Mouse (Mus musculus) thymus, adult 2 months (tissue): ENCODE data around the gene Tex9. TPM values are rescaled to one million over a fixed set of nuclear protein-coding genes. Genes with fewer than 3 reads are reported as not detected.

Experiments used
- DNase-seq: peaks from one replicate; pipeline ENCODE4 v3.0.0; 2021
- H3K27ac ChIP-seq: fragments of 200-500 bp; 2 replicates; pipeline ENCODE4 v1.5.1; 2012; ENCODE audit warnings: low read length, control low read depth; ENCODE audit not compliant: control insufficient read depth, insufficient read depth
- H3K27me3 ChIP-seq: fragments of 200-500 bp; 2 replicates; pipeline ENCODE4 v1.6.1; 2012; ENCODE audit warnings: mild to moderate bottlenecking, low read length, moderate library complexity, mixed read lengths; ENCODE audit not compliant: control insufficient read depth, insufficient read depth
- H3K36me3 ChIP-seq: fragments of 200-500 bp; 2 replicates; pipeline ENCODE4 v1.6.1; 2012; ENCODE audit warnings: mild to moderate bottlenecking, low read length, moderate library complexity; ENCODE audit not compliant: control insufficient read depth, insufficient read depth
- H3K4me1 ChIP-seq: fragments of 200-500 bp; replicated peaks from 2 replicates; pipeline ENCODE4 v1.6.1; 2012; ENCODE audit warnings: low read length; ENCODE audit not compliant: control insufficient read depth, insufficient read depth
- H3K4me3 ChIP-seq: fragments of 200-500 bp; 2 replicates; pipeline ENCODE4 v1.5.1; 2012; ENCODE audit warnings: mild to moderate bottlenecking, low read length, control low read depth, moderate library complexity; ENCODE audit not compliant: control insufficient read depth, insufficient read depth
- CTCF ChIP-seq: fragments of 200-500 bp; IDR thresholded peaks from 2 replicates; pipeline ENCODE4 v1.5.1; 2012; ENCODE audit warnings: mild to moderate bottlenecking, control low read depth, low read length, moderate library complexity, borderline replicate concordance; ENCODE audit not compliant: control insufficient read depth, poor library complexity, insufficient read depth; ENCODE audit errors: extremely low read depth
- POLR2A ChIP-seq: fragments of 200-500 bp; IDR thresholded peaks from 2 replicates; pipeline ENCODE4 v1.6.1; 2012; ENCODE audit warnings: mild to moderate bottlenecking, low read length, control low read depth, moderate library complexity; ENCODE audit not compliant: control insufficient read depth, poor library complexity, insufficient read depth; ENCODE audit errors: extremely low read depth
- WGBS: fragments of 180-500 bp; shearing (Covaris S2); methylation state at CpG from one replicate; pipeline ENCODE4 v1.1.7; 2018; 5-methylcytosine and 5-hydroxymethylcytosine counted together
- polyA plus RNA-seq: library from polyadenylated mRNA; depleted of rRNA; stranded (reverse); fragments of >200 nt; gene quantifications from 2 replicates; pipeline ENCODE4 v1.2.3, GENCODE M21; 2012

The Tex9 gene
- polyA plus RNA-seq, 1 experiment: 5.1 TPM

GRCm38 (mm10) chr9:72489131-72489530 is 2.9 kb downstream of the Tex9 start:
- no peaks in the 10 kb centered on the region for H3K36me3 ChIP-seq
- WGBS: 73% methylated on average over 5 of the region's 5 CpGs
- H3K4me3 ChIP-seq: no peak overlapping the region
- no peak overlapping the region for H3K27ac ChIP-seq
- no peak for DNase-seq
- no peaks in the 10 kb centered on the region for H3K27me3 ChIP-seq
- H3K4me1 ChIP-seq: peaks cover 20% of the 10 kb centered on the region
- TF ChIP-seq CTCF (no peak), POLR2A (no peak)

DNA sequence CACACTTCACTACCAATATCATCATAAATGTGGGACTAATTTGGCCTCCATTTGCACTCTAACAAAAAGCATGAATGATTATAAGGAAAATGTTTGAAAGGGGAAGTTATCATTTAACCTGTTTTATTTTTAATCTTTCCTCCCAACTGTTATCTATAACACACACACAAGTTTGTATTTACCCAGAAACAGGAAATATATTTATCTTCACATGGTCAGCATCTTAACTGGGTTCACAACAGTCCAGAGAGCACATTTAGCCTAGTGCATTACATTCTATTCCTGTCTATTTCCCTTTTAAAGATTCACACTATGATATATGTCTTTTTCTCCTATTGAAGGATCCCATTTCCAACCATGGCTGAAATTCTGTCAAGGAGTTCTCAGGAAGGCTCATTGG is 3.5 kb downstream of the Tex9 start:
- Histone ChIP-seq H3K27ac (no peak overlapping the region), H3K27me3 (no peaks in the 10 kb centered on the region), H3K4me1 (peaks cover 15% of the 10 kb centered on the region), H3K4me3 (no peak overlapping the region), H3K36me3 (no peaks in the 10 kb centered on the region)
- TF ChIP-seq CTCF (no peak), POLR2A (no peak)
- DNase-seq: no peak

DNA sequence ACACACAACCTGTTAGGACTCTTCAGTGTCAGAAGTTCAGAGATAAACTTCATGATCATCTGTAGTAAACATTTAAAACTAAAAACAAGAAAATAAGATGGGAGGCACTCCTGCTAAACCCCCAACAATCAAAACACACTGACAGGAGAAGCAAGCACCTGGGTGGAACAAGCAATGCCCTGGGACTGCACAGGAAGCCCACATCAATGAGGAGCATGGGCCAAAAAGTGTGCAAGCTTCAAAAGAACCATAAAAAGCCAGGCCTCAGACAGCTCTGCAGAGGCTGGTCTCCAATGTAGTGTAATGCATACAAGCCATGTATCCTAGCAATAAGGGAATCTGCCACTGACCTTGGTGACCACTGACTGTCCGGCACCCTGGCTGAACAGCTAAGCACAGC is 12.7 kb downstream of the Tex9 start:
- Histone ChIP-seq H3K27me3 (no peaks in the 10 kb centered on the region), H3K36me3 (peaks cover 15% of the 10 kb centered on the region), H3K27ac (no peak overlapping the region), H3K4me1 (peaks cover 9% of the 10 kb centered on the region), H3K4me3 (no peak overlapping the region)
- 75% methylated on average over 1 of the region's 1 CpGs for WGBS
- TF ChIP-seq CTCF (no peak), POLR2A (no peak)
- peak; percentile 47 for DNase-seq

- TF ChIP-seq CTCF (no peak), POLR2A (no peak)
- Histone ChIP-seq H3K4me3 (no peak overlapping the region), H3K27ac (no peak overlapping the region), H3K36me3 (peaks cover 24% of the 10 kb centered on the region), H3K27me3 (no peaks in the 10 kb centered on the region), H3K4me1 (peaks cover 9% of the 10 kb centered on the region)
- WGBS: 94% methylated on average over 6 of the region's 6 CpGs
- no peak for DNase-seq
These were observed 14.7 kb downstream of the Tex9 start for GRCm38 (mm10) chr9:72477306-72477705.

GRCm38 (mm10) chr9:72475511-72475910 is 16.5 kb downstream of the Tex9 start:
- Histone ChIP-seq H3K36me3 (peaks cover 18% of the 10 kb centered on the region), H3K27me3 (no peaks in the 10 kb centered on the region), H3K4me3 (no peak overlapping the region), H3K27ac (no peak overlapping the region), H3K4me1 (peaks cover 9% of the 10 kb centered on the region)
- WGBS: 99% methylated on average over 9 of the region's 9 CpGs
- TF ChIP-seq CTCF: no peak
- no peak for TF ChIP-seq POLR2A
- DNase-seq: no peak

GRCm38 (mm10) chr9:72469851-72470250 is 22.2 kb downstream of the Tex9 start:
- H3K4me3 ChIP-seq: no peak overlapping the region
- DNase-seq: no peak
- H3K4me1 ChIP-seq: peaks cover 12% of the 10 kb centered on the region
- WGBS: 97% methylated on average over 1 of the region's 1 CpGs
- H3K27me3 ChIP-seq: no peaks in the 10 kb centered on the region
- no peak overlapping the region for H3K27ac ChIP-seq
- TF ChIP-seq POLR2A: no peak
- no peak for TF ChIP-seq CTCF
- 0 out of 2 replicates have a peak, but pooled peaks cover 9% of the 10 kb centered on the region for H3K36me3 ChIP-seq

- no peak for DNase-seq
- no peak overlapping the region for H3K4me3 ChIP-seq
- no peaks in the 10 kb centered on the region for H3K27me3 ChIP-seq
- H3K36me3 ChIP-seq: 0 out of 2 replicates have a peak, but pooled peaks cover 8% of the 10 kb centered on the region
- peaks cover 14% of the 10 kb centered on the region for H3K4me1 ChIP-seq
- 92% methylated on average over 10 of the region's 10 CpGs for WGBS
- no peak for TF ChIP-seq POLR2A
- TF ChIP-seq CTCF: no peak
- H3K27ac ChIP-seq: no peak overlapping the region
These were observed 23.4 kb downstream of the Tex9 start for GRCm38 (mm10) chr9:72468616-72469015.
